Mouse (Mus musculus): ENCODE data around the gene Csnk2a1. TPM values are rescaled to one million over a fixed set of nuclear protein-coding genes. Genes with fewer than 3 reads are reported as not detected.
"Not testable (repeated sequence)": the region's sequence is repeated elsewhere in the genome, so short reads cannot be mapped to it uniquely, and the experiment has no call there.

The Csnk2a1 gene
- polyA plus RNA-seq, 1 experiment from 2014 or later = 57.8 TPM

DNA sequence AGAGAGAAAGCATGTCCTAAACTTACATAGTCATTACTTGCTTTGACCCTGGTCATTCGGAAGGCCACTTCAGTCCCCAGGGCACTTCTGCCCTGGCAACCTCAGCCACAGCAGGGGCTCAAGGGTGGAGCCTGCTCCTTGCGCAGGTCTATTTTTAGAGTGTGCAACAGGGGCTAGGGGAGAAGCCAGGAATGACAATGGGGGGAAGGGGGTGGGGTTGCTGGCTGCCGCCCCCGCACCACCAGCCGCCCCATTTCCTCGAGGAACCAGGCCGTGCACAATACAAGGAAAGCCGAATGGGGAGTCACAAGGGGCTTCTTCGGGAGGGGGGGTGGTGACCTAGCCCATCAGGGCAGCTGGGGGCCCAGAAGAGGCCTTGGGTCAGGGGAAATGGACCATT, 37.0 kb upstream of the Csnk2a1 start:
- Histone ChIP-seq H3K27me3 (ENCODE audit: control insufficient read depth, insufficient read depth, low read length) (no peaks in the 10 kb centered on the region), H3K4me1 (ENCODE audit: control insufficient read depth, insufficient read depth, low read length) (no peaks in the 10 kb centered on the region), H3K9me3 (replicated peaks; ENCODE audit: control insufficient read depth, low read length) (no peaks in the 10 kb centered on the region), H3K4me3 (ENCODE audit: low read depth, low read length) (no peak overlapping the region), H3K36me3 (replicated peaks; ENCODE audit: control insufficient read depth, insufficient read depth, low read depth, low read length) (no peaks in the 10 kb centered on the region), H3K9ac (replicated peaks; ENCODE audit: low read length) (no peak overlapping the region), H3K27ac (replicated peaks; ENCODE audit: low read depth, low read length) (no peak overlapping the region), H3K4me2 (ENCODE audit: low read depth, low read length) (no peak overlapping the region)
- DNase-seq (ENCODE audit: low spot score) (no peak), ATAC-seq (replicated peaks; ENCODE audit: insufficient number of reproducible peaks, low FRiP score, low TSS enrichment, low read depth) (no peak)
- 37% methylated on average over 9 of the region's 9 CpGs for WGBS

- 61% methylated on average over 7 of the region's 7 CpGs for WGBS
- Histone ChIP-seq H3K4me2 (ENCODE audit: low read depth, low read length) (no peak overlapping the region), H3K4me1 (ENCODE audit: control insufficient read depth, insufficient read depth, low read length) (no peaks in the 10 kb centered on the region), H3K27ac (replicated peaks; ENCODE audit: low read depth, low read length) (no peak overlapping the region), H3K27me3 (ENCODE audit: control insufficient read depth, insufficient read depth, low read length) (no peaks in the 10 kb centered on the region), H3K36me3 (replicated peaks; ENCODE audit: control insufficient read depth, insufficient read depth, low read depth, low read length) (no peaks in the 10 kb centered on the region), H3K9ac (replicated peaks; ENCODE audit: low read length) (no peak overlapping the region), H3K9me3 (replicated peaks; ENCODE audit: control insufficient read depth, low read length) (no peaks in the 10 kb centered on the region), H3K4me3 (ENCODE audit: low read depth, low read length) (no peak overlapping the region)
- ATAC-seq (replicated peaks; ENCODE audit: insufficient number of reproducible peaks, low FRiP score, low TSS enrichment, low read depth) = no peak
- DNase-seq (ENCODE audit: low spot score) = no peak
Measured at GRCm38 (mm10) chr2:152190161-152190560, 36.5 kb upstream of the Csnk2a1 start.

GRCm38 (mm10) chr2:152192591-152193345, 33.9 kb upstream of the Csnk2a1 start:
- H3K36me3 ChIP-seq (replicated peaks; ENCODE audit: control insufficient read depth, insufficient read depth, low read depth, low read length) = no peaks in the 10 kb centered on the region
- no peaks in the 10 kb centered on the region for H3K27me3 ChIP-seq (ENCODE audit: control insufficient read depth, insufficient read depth, low read length)
- no peak overlapping the region for H3K4me3 ChIP-seq (ENCODE audit: low read depth, low read length)
- no peak overlapping the region for H3K27ac ChIP-seq (replicated peaks; ENCODE audit: low read depth, low read length)
- H3K4me1 ChIP-seq (ENCODE audit: control insufficient read depth, insufficient read depth, low read length) = no peaks in the 10 kb centered on the region
- no peak overlapping the region for H3K9ac ChIP-seq (replicated peaks; ENCODE audit: low read length)
- H3K4me2 ChIP-seq (ENCODE audit: low read depth, low read length) = no peak overlapping the region
- 77% methylated on average over 13 of the region's 13 CpGs for WGBS
- ATAC-seq (replicated peaks; ENCODE audit: insufficient number of reproducible peaks, low FRiP score, low TSS enrichment, low read depth) (no peak), DNase-seq (ENCODE audit: low spot score) (no peak)
- no peaks in the 10 kb centered on the region for H3K9me3 ChIP-seq (replicated peaks; ENCODE audit: control insufficient read depth, low read length)

GRCm38 (mm10) chr2:152193346-152193710, 33.3 kb upstream of the Csnk2a1 start:
- DNase-seq (ENCODE audit: low spot score) (no peak), ATAC-seq (replicated peaks; ENCODE audit: insufficient number of reproducible peaks, low FRiP score, low TSS enrichment, low read depth) (no peak)
- Histone ChIP-seq H3K27ac (replicated peaks; ENCODE audit: low read depth, low read length) (no peak overlapping the region), H3K4me3 (ENCODE audit: low read depth, low read length) (no peak overlapping the region), H3K4me2 (ENCODE audit: low read depth, low read length) (no peak overlapping the region), H3K4me1 (ENCODE audit: control insufficient read depth, insufficient read depth, low read length) (no peaks in the 10 kb centered on the region), H3K9me3 (replicated peaks; ENCODE audit: control insufficient read depth, low read length) (no peaks in the 10 kb centered on the region), H3K27me3 (ENCODE audit: control insufficient read depth, insufficient read depth, low read length) (no peaks in the 10 kb centered on the region), H3K36me3 (replicated peaks; ENCODE audit: control insufficient read depth, insufficient read depth, low read depth, low read length) (no peaks in the 10 kb centered on the region), H3K9ac (replicated peaks; ENCODE audit: low read length) (no peak overlapping the region)
- 78% methylated on average over 7 of the region's 7 CpGs for WGBS

DNA sequence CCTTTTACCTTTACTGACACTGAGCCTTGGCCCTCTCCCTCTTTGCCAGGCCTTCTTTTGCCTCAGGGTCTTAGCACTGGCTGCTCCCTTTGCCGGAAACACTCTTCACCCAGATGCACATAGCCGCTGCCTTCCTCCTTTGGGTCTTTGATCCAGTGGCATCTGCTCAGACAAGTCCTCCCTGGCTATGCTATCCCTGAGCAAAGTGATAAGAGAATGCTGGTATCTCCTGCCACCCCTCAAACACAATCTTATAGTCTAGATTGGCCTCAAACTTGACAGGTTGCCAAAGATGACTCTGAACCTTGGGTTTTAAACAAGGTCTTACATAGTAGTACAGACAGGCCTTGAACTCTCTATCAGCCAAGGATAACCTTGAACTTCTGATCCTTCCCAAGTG, 32.1 kb upstream of the Csnk2a1 start:
- no peak overlapping the region for H3K27ac ChIP-seq (replicated peaks; ENCODE audit: low read depth, low read length)
- WGBS = 89% methylated on average over 2 of the region's 2 CpGs
- H3K36me3 ChIP-seq (replicated peaks; ENCODE audit: control insufficient read depth, insufficient read depth, low read depth, low read length) = no peaks in the 10 kb centered on the region
- H3K9me3 ChIP-seq (replicated peaks; ENCODE audit: control insufficient read depth, low read length) = no peaks in the 10 kb centered on the region
- ATAC-seq (replicated peaks; ENCODE audit: insufficient number of reproducible peaks, low FRiP score, low TSS enrichment, low read depth) (no peak), DNase-seq (ENCODE audit: low spot score) (no peak)
- no peak overlapping the region for H3K4me2 ChIP-seq (ENCODE audit: low read depth, low read length)
- H3K4me3 ChIP-seq (ENCODE audit: low read depth, low read length) = no peak overlapping the region
- H3K4me1 ChIP-seq (ENCODE audit: control insufficient read depth, insufficient read depth, low read length) = no peaks in the 10 kb centered on the region
- H3K9ac ChIP-seq (replicated peaks; ENCODE audit: low read length) = no peak overlapping the region
- H3K27me3 ChIP-seq (ENCODE audit: control insufficient read depth, insufficient read depth, low read length) = no peaks in the 10 kb centered on the region

DNA sequence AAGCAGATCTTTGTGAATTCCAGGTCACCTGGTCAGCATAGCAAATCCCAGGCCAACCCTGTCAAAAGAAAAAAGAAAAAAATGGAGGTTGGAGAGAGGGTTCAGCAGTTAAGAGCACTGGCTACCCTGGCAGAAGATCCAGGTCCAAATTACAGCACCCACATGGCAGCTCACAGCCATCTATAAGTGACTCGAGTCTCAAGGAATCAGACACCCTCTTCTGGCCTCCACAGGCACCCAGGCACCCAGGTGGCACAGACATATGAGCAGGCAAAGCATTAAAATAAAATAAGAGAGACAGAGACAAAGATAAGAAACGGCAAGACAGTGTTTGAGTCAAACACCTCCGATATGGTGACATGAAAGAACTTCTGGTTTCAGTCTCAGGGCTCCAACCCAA, 29.7 kb upstream of the Csnk2a1 start:
- H3K27ac ChIP-seq (replicated peaks; ENCODE audit: low read depth, low read length) = no peak overlapping the region
- ATAC-seq (replicated peaks; ENCODE audit: insufficient number of reproducible peaks, low FRiP score, low TSS enrichment, low read depth) = peak; percentile 26; the same call in 1 of the 2 replicates
- WGBS = 46% methylated on average over 3 of the region's 3 CpGs

GRCm38 (mm10) chr2:152197301-152197712, 29.3 kb upstream of the Csnk2a1 start:
- H3K27me3 ChIP-seq (ENCODE audit: control insufficient read depth, insufficient read depth, low read length) = no peaks in the 10 kb centered on the region
- H3K9me3 ChIP-seq (replicated peaks; ENCODE audit: control insufficient read depth, low read length) = no peaks in the 10 kb centered on the region
- ATAC-seq (replicated peaks; ENCODE audit: insufficient number of reproducible peaks, low FRiP score, low TSS enrichment, low read depth) (peak; percentile 67), DNase-seq (ENCODE audit: low spot score) (peak; percentile 94)
- no peak overlapping the region for H3K4me3 ChIP-seq (ENCODE audit: low read depth, low read length)
- H3K4me1 ChIP-seq (ENCODE audit: control insufficient read depth, insufficient read depth, low read length) = no peaks in the 10 kb centered on the region
- H3K4me2 ChIP-seq (ENCODE audit: low read depth, low read length) = no peak overlapping the region
- no peak overlapping the region for H3K9ac ChIP-seq (replicated peaks; ENCODE audit: low read length)
- no peaks in the 10 kb centered on the region for H3K36me3 ChIP-seq (replicated peaks; ENCODE audit: control insufficient read depth, insufficient read depth, low read depth, low read length)
- no peak overlapping the region for H3K27ac ChIP-seq (replicated peaks; ENCODE audit: low read depth, low read length)
- 42% methylated on average over 10 of the region's 10 CpGs for WGBS

More for the DNA sequence above, 29.7 kb upstream of the Csnk2a1 start:
- no peak overlapping the region for H3K4me2 ChIP-seq (ENCODE audit: low read depth, low read length)
- no peaks in the 10 kb centered on the region for H3K27me3 ChIP-seq (ENCODE audit: control insufficient read depth, insufficient read depth, low read length)
- H3K4me1 ChIP-seq (ENCODE audit: control insufficient read depth, insufficient read depth, low read length) = no peaks in the 10 kb centered on the region
- no peak for DNase-seq (ENCODE audit: low spot score)
- H3K4me3 ChIP-seq (ENCODE audit: low read depth, low read length) = no peak overlapping the region
- no peak overlapping the region for H3K9ac ChIP-seq (replicated peaks; ENCODE audit: low read length)
- no peaks in the 10 kb centered on the region for H3K9me3 ChIP-seq (replicated peaks; ENCODE audit: control insufficient read depth, low read length)
- no peaks in the 10 kb centered on the region for H3K36me3 ChIP-seq (replicated peaks; ENCODE audit: control insufficient read depth, insufficient read depth, low read depth, low read length)

DNA sequence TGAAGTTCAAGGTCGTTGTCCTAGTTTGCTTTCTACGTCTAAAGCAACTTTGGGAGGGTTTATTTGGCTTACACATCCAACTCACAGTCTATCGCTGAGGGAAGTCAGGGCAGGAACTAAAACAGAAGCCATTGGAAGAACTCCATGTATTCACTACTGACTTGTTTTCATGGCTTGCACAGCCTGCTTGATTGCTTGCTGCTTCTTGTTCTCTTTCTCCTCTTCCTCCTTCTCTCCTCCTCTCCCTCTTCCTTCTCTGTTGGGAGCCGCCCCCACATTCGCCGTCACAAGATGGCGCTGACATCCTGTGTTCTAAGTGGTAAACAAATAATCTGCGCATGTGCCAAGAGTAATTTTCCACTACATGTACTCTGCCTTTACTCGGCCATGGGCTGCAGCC, 20.5 kb upstream of the Csnk2a1 start:
- H3K36me3 ChIP-seq (replicated peaks; ENCODE audit: control insufficient read depth, insufficient read depth, low read depth, low read length); H3K9me3 ChIP-seq (replicated peaks; ENCODE audit: control insufficient read depth, low read length); ATAC-seq (replicated peaks; ENCODE audit: insufficient number of reproducible peaks, low FRiP score, low TSS enrichment, low read depth); H3K4me2 ChIP-seq (ENCODE audit: low read depth, low read length); H3K4me1 ChIP-seq (ENCODE audit: control insufficient read depth, insufficient read depth, low read length); H3K27me3 ChIP-seq (ENCODE audit: control insufficient read depth, insufficient read depth, low read length); DNase-seq (ENCODE audit: low spot score); H3K4me3 ChIP-seq (ENCODE audit: low read depth, low read length); H3K27ac ChIP-seq (replicated peaks; ENCODE audit: low read depth, low read length); H3K9ac ChIP-seq (replicated peaks; ENCODE audit: low read length): not testable (repeated sequence)
- WGBS = 91% methylated on average over 7 of the region's 9 CpGs
